Mouse (Mus musculus): ENCODE data around the gene Msh4. TPM values are rescaled to one million over a fixed set of nuclear protein-coding genes. Genes with fewer than 3 reads are reported as not detected.

The Msh4 gene
- polyA plus RNA-seq, 1 experiment from 2014 or later = 0.15 TPM

Other genes with a start within 250 kb of the Msh4 start
- gene St6galnac3, start 181.0 kb downstream of the Msh4 start, polyA plus RNA-seq (2015; fragmentation: Nextera tagmentation; extraction: Ambion mirVana) = 48.1 and 48.6 TPM in 2 replicates
- 0.59 and 1.1 TPM in 2 replicates for gene Asb17, start 61.9 kb downstream of the Msh4 start, polyA plus RNA-seq (2015; fragmentation: Nextera tagmentation; extraction: Ambion mirVana)
- gene Rabggtb, start 6.9 kb upstream of the Msh4 start, polyA plus RNA-seq (2015; fragmentation: Nextera tagmentation; extraction: Ambion mirVana) = 46.5 and 51.4 TPM in 2 replicates
- gene Acadm, start 38.5 kb upstream of the Msh4 start, polyA plus RNA-seq (2015; fragmentation: Nextera tagmentation; extraction: Ambion mirVana) = 71.2 and 76.8 TPM in 2 replicates
- 2.3 and 2.5 TPM in 2 replicates for gene Slc44a5, start 67.3 kb upstream of the Msh4 start, polyA plus RNA-seq (2015; fragmentation: Nextera tagmentation; extraction: Ambion mirVana)

All from embryonic facial prominence, embryonic 15.5 days (tissue).